Mouse (Mus musculus) stomach, adult 2 months (tissue): ENCODE data around the gene Rpf1. TPM values are rescaled to one million over a fixed set of nuclear protein-coding genes. Genes with fewer than 3 reads are reported as not detected.

Experiments
- polyA plus RNA-seq: library from polyadenylated mRNA; depleted of rRNA; stranded (reverse); fragments of >200 nt; gene quantifications from 2 replicates; pipeline ENCODE4 v1.2.3, GENCODE M21; 2012; rRNA removed

Rpf1 gene
- 0.95 and 1.5 TPM in 2 replicates for polyA plus RNA-seq

DNA sequence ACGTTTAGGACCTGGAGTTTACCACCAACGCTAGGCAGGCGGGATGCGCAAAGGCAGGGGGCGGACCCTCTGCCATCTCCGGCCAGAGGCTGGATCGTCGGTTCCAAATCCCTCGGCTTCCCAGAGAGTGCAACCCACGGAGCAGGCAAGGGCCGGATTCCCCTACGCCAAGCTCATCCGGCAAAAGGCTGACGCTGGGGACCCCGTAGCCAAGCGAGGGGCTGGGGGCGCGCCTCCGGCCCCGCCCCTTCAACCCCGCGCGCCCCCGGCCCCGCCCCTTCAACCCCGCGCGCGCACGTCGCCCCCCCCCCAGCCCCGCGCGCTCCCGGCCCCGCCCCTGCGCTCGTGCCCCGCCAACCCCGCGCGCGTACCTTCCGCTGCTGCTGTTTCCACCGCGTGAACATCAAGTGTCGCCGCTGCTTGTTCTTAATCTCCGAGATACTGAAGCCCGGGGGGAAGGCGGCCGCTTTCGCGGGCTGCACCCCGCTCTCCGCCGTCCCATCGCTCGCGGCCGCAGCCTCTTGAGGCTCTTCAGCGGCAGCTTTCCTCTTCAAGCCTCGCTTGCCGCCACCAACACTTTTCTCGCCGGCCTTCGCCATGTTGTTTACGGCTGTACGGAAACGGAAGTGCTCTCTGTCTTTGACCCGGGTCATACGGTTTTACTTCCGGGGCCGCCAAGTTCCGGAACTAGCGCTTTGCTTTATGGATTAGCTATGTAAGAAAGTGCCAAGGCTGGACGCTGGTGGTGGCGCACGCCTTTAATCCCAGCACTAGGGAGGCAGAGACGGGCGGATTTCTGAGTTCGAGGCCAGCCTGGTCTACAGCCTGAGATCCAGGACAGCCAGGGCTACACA, at the start of gene Rpf1:
TSS of gene Rpf1 (minus strand) at position 632 of the 854 bp plus-strand sequence.

GRCm38 (mm10) chr3:146570148-146570782, 49.0 kb upstream of the Rpf1 start, which contains the start of gene Uox:
Gene Uox (plus strand): TSS chr3:146570426.

DNA sequence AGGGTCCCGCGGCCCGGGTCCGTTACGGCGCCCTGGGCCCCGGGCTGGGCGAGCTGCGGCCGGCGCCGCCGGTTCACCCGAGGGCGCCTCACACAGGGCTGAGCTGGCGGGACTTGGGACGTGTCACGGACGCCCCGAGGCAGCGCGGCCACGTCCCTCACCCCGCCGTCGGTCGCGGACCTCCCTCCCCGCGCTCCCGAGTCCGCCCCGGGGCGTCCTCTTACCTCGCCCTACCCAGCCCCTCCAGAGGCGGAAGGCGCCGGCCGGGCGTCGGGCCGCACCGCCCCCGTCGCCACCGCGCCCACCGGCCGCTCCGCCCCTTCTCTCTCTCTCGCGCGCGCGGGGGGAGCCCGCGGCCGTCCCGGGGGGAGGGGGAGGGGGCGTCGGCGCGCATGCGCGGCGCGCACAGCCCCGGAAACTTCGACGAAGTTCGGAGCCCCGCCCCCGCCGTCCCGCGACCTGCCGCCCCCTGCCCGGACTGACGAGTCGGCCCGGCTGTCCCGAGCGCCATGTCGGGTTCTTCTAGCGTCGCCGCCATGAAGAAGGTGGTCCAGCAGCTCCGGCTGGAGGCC, 21.7 kb downstream of the Rpf1 start, which contains the start of the genes Spata1 and Gng5:
TSS of gene Spata1 (minus strand) at position 323 of the 572 bp plus-strand sequence.
TSS of gene Gng5 (plus strand) at position 377 of the 572 bp plus-strand sequence.

Other genes starting within 250 kb of the Rpf1 start
- gene Ssx2ip, start 116.8 kb downstream of the Rpf1 start, polyA plus RNA-seq, result 3.0 and 3.7 TPM in 2 replicates
- 0.47 and 0.91 TPM in 2 replicates for gene Ctbs, start 71.6 kb downstream of the Rpf1 start, polyA plus RNA-seq
- gene Spata1, start 21.7 kb downstream of the Rpf1 start, polyA plus RNA-seq, result 0.03 and 0.13 TPM in 2 replicates
- gene Gng5, start 21.6 kb downstream of the Rpf1 start, polyA plus RNA-seq, result 377 and 573 TPM in 2 replicates
- gene Uox, start 49.0 kb upstream of the Rpf1 start, polyA plus RNA-seq, result not detected in 2 replicates
- not detected in 2 replicates for gene Dnase2b, start 94.2 kb upstream of the Rpf1 start, polyA plus RNA-seq
- not detected in 2 replicates for gene 4930503B20Rik, start 129.9 kb upstream of the Rpf1 start, polyA plus RNA-seq
- not detected in 2 replicates for gene Samd13, start 164.2 kb upstream of the Rpf1 start, polyA plus RNA-seq